Mouse (Mus musculus) intestine, embryonic 16.5 days (tissue): Measurements from ENCODE around the gene Cdkn2a. TPM values are rescaled to one million over a fixed set of nuclear protein-coding genes. Genes with fewer than 3 reads are reported as not detected.

Experiments
- ATAC-seq: fragments of 200-750 bp; cut with Nextera tagmentation; 2 replicates; pipeline ENCODE4 v1.8.0; 2017; ENCODE audit warnings: moderate TSS enrichment, moderate library complexity
- H3K27ac ChIP-seq: fragments of 300-500 bp; sonication (generic); 2 replicates; pipeline ENCODE4 v1.5.1; 2014; ENCODE audit warnings: mild to moderate bottlenecking, low read length
- H3K27me3 ChIP-seq: fragments of 300-500 bp; sonication (generic); replicated peaks from 2 replicates; pipeline ENCODE4 v1.6.1; 2014; ENCODE audit warnings: low read length, control low read depth, mixed read lengths; ENCODE audit not compliant: control insufficient read depth, insufficient read depth
- H3K36me3 ChIP-seq: fragments of 300-500 bp; sonication (generic); 2 replicates; pipeline ENCODE4 v1.6.1; 2014; ENCODE audit warnings: low read length, control low read depth; ENCODE audit not compliant: control insufficient read depth, insufficient read depth
- H3K4me1 ChIP-seq: fragments of 300-500 bp; sonication (generic); 2 replicates; pipeline ENCODE4 v1.6.1; 2014; ENCODE audit warnings: low read length, control low read depth, mixed read lengths; ENCODE audit not compliant: control insufficient read depth, insufficient read depth
- H3K4me2 ChIP-seq: fragments of 300-500 bp; sonication (generic); 2 replicates; pipeline ENCODE4 v1.6.1; 2014; ENCODE audit warnings: low read depth, low read length, control low read depth
- H3K4me3 ChIP-seq: fragments of 300-500 bp; sonication (generic); 2 replicates; pipeline ENCODE4 v1.5.1; 2014; ENCODE audit warnings: mild to moderate bottlenecking, low read length
- H3K9ac ChIP-seq: fragments of 300-500 bp; sonication (generic); 2 replicates; pipeline ENCODE4 v1.6.1; 2014; ENCODE audit warnings: low read depth, low read length
- H3K9me3 ChIP-seq: fragments of 300-500 bp; sonication (generic); 2 replicates; pipeline ENCODE4 v1.6.1; 2016; ENCODE audit warnings: low read length, control low read depth; ENCODE audit not compliant: control insufficient read depth
- WGBS: fragments of 180-500 bp; shearing (Covaris S2); extraction: QIAGEN DNeasy Blood & Tissue Kit; methylation state at CpG from one replicate; pipeline ENCODE4 v1.1.7; 2014; 5-methylcytosine and 5-hydroxymethylcytosine counted together
- polyA plus RNA-seq: library from polyadenylated mRNA; unstranded; fragments of >200 nt; fragmentation: Nextera tagmentation; extraction: Ambion mirVana; gene quantifications from 2 replicates; pipeline ENCODE4 v1.2.1, GENCODE M21; 2015

The Cdkn2a gene
- polyA plus RNA-seq, 1 experiment from 2014 or later = not detected

DNA sequence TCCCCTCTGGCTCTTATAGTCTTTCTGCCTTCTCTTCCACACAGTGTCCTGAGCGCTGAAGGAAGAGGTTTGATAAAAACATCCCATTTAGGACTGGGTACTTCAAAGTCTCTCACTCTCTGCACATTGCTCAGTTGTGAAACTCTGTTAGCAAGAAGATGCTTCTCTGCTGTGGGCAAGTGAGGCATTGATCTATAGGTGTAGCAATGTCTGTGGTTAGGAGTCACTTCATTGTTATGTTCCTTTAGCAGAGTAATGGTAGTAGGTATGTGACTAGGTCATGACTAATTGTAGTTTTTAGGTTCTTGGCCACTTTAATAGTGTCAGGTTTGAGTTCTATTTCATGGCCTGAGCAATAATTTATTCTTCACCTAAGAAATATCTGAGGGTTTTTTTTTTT is 7.7 kb upstream of the Cdkn2a start:
- Histone ChIP-seq H3K9ac (no peak overlapping the region), H3K27ac (no peak overlapping the region), H3K27me3 (peaks cover 61% of the 10 kb centered on the region), H3K4me3 (no peak overlapping the region), H3K9me3 (no peaks in the 10 kb centered on the region), H3K4me2 (no peak overlapping the region), H3K4me1 (peaks cover 2% of the 10 kb centered on the region; the same call in 1 of the 2 replicates), H3K36me3 (no peaks in the 10 kb centered on the region)
- no peak for ATAC-seq
- WGBS = 4% methylated on average over 1 of the region's 1 CpGs

DNA sequence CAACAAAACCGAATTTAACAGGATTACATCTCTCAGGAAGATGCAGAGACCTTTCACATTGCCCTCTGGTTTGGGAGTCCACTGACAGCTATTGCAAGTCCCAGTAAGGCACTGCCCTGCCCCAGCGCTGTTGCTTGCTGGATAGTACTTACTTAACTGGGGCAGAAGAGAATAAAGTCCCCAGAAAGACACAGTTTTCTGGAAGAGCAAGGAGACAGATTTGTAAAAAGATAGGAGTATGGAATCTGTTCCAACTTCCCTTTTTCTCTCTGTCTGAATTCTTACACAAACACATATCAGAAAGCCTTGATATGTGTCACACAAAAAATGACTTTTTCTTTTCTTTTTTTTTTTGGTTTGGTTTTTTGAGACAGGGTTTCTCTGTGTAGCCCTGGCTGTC is 5.3 kb upstream of the Cdkn2a start:
- Histone ChIP-seq H3K4me1 (peaks cover 5% of the 10 kb centered on the region), H3K4me2 (no peak overlapping the region), H3K9ac (no peak overlapping the region), H3K36me3 (no peaks in the 10 kb centered on the region), H3K27ac (no peak overlapping the region), H3K27me3 (peaks cover 63% of the 10 kb centered on the region), H3K4me3 (no peak overlapping the region), H3K9me3 (no peaks in the 10 kb centered on the region)
- ATAC-seq = no peak
- WGBS = 4% methylated on average over 2 of the region's 2 CpGs

DNA sequence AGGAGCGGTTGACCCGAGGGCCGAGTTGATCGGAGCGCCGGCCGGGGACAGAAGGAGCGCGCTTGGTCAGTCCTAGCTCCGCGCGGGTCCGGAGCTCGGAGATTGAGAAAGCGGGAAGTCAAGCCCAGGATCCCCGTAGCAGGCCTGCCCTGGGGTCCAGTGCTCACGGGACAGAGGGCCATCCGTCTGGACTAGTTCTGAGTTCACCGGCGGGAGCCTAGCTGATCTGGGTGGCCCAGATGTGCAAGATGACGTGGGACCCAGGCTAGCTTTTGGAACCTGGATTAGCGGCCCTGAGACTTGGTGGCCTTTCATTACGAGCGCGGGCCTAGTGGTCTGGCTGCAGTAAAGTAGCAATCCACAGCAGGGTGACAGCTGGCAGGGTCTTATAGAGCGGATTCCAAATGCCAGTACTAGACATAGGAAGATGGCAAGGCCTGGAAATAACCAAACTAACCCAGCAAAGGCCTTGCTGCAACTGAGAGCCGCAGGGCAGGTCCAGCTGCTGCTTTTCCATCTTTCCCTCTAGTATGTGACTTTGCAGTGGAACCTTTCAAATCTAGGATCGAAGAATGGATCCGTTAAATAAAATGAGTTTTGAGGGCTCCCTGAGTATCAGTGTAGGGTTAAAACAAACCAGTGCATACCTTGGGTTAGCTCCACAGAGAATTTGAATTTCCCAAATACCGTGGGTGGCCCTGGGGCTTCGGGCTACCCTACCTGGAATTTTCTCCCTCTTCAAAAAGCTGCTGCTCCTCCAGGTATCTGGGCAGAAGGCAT is 1.2 kb upstream of the Cdkn2a start:
- Histone ChIP-seq H3K4me3 (peak overlapping the region; percentile 76), H3K4me2 (peak overlapping the region; percentile 97), H3K27me3 (peaks cover 61% of the 10 kb centered on the region), H3K27ac (no peak overlapping the region), H3K36me3 (no peaks in the 10 kb centered on the region), H3K9ac (peak overlapping the region; percentile 65), H3K4me1 (peaks cover 11% of the 10 kb centered on the region), H3K9me3 (no peaks in the 10 kb centered on the region)
- WGBS = 4% methylated on average over 31 of the region's 31 CpGs
- ATAC-seq = peak; percentile 62

- Histone ChIP-seq H3K27me3 (peaks cover 65% of the 10 kb centered on the region), H3K4me1 (peaks cover 11% of the 10 kb centered on the region), H3K27ac (no peak overlapping the region), H3K9me3 (no peaks in the 10 kb centered on the region), H3K4me2 (peak overlapping the region; percentile 97), H3K36me3 (no peaks in the 10 kb centered on the region), H3K4me3 (peak overlapping the region; percentile 76), H3K9ac (peak overlapping the region; percentile 65; the same call in 1 of the 2 replicates)
- WGBS = 1% methylated on average over 26 of the region's 26 CpGs
- ATAC-seq = peak; percentile 32
These were observed 365 bp downstream of the Cdkn2a start for GRCm38 (mm10) chr4:89294091-89294485.

DNA sequence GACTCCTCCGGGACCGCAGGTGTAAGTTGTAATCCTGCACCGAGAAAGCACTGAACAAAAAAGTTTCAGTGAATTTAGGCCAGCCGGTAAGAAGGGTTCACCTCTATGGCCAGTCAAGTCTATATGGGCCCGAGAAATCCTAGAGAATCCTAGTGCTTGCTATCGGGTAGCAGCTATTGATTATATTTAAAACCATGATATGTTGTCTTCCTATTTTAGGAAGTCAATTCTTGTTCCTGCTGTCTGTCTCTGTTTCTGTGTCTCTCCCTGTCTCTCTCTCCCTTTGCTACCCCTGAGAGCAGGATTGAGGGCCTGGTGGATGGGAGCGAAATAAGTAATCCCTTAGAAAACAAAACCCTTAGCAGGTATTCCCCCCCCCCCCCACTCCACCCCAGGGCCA is 937 bp downstream of the Cdkn2a start:
- Histone ChIP-seq H3K27me3 (peaks cover 71% of the 10 kb centered on the region), H3K4me2 (no peak overlapping the region), H3K4me1 (peaks cover 11% of the 10 kb centered on the region), H3K36me3 (no peaks in the 10 kb centered on the region), H3K27ac (no peak overlapping the region), H3K9ac (no peak overlapping the region), H3K9me3 (no peaks in the 10 kb centered on the region), H3K4me3 (no peak overlapping the region)
- 13% methylated on average over 7 of the region's 7 CpGs for WGBS
- ATAC-seq = no peak

DNA sequence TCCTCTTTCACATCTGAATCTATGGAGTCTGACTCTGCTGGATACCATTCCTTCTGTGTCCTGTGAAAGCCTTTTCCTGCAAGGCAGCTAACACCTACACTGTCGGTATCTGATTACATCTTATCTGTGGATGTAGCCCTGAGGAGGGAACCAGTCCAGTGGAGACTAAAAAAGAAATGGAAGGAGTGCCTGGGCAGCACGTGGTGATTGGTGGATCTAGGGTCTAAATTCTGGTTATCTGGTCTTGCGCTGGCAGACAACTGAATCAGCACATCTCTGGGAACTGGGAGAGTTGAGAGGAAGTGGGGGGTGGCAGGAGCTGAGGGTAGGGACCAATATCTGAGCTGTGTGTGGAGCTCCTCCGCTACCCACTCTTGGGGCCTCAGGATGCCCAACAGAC is 5.4 kb downstream of the Cdkn2a start:
- Histone ChIP-seq H3K27me3 (peaks cover 60% of the 10 kb centered on the region), H3K36me3 (no peaks in the 10 kb centered on the region), H3K4me1 (peaks cover under 1% of the 10 kb centered on the region; the same call in 1 of the 2 replicates), H3K4me3 (no peak overlapping the region), H3K4me2 (no peak overlapping the region), H3K9me3 (no peaks in the 10 kb centered on the region), H3K9ac (no peak overlapping the region), H3K27ac (no peak overlapping the region)
- no peak for ATAC-seq
- 4% methylated on average over 4 of the region's 4 CpGs for WGBS

DNA sequence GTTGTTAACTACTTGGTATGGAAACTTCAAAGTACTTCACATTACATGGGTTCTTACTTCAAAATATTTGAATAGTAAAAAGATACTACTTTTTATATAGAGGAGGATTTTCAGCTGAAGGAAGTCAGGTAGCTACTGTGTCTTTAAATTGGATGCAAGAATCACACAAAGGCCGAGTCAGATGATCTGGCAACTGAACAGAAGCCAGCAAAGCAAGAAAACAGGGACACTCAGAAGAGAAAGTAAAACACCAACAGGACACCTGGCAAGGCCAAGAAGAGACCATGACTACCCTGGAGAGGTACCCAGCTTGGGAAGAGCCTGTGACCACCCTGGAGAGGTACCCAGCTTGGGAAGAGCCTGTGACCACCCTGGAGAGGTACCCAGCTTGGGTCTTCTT is 7.9 kb downstream of the Cdkn2a start:
- peaks cover 62% of the 10 kb centered on the region for H3K27me3 ChIP-seq
- H3K36me3 ChIP-seq = no peaks in the 10 kb centered on the region
- no peak overlapping the region for H3K9ac ChIP-seq
- H3K9me3 ChIP-seq = no peaks in the 10 kb centered on the region
- no peak for ATAC-seq
- no peak overlapping the region for H3K27ac ChIP-seq
- WGBS = 0% methylated on average over 1 of the region's 1 CpGs
- H3K4me2 ChIP-seq = no peak overlapping the region
- no peak overlapping the region for H3K4me3 ChIP-seq
- 0 out of 2 replicates have a peak, but pooled peaks cover 5% of the 10 kb centered on the region for H3K4me1 ChIP-seq

DNA sequence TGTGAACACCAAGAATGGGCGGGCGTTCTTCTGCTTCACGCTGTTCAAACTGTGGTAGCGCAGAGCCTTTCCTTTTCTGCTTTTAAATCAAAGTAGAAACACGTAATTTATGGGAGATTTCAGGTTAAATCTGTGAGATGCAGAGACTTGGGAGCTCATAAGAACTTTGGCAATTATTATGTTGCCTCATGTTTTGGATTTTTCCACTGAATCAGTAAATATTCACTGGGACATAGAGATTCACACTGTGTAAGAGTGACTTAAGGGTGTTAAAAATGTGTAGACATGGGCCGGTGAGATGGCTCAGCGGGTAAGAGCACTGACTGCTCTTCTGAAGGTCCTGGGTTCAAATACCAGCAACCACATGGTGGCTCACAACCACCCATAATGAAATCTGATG is 8.8 kb downstream of the Cdkn2a start:
- H3K27ac ChIP-seq = no peak overlapping the region
- H3K27me3 ChIP-seq = peaks cover 59% of the 10 kb centered on the region
- 38% methylated on average over 7 of the region's 7 CpGs for WGBS
- 0 out of 2 replicates have a peak, but pooled peaks cover 5% of the 10 kb centered on the region for H3K4me1 ChIP-seq
- H3K36me3 ChIP-seq = no peaks in the 10 kb centered on the region
- H3K4me3 ChIP-seq = no peak overlapping the region
- ATAC-seq = no peak
- no peak overlapping the region for H3K4me2 ChIP-seq
- H3K9me3 ChIP-seq = no peaks in the 10 kb centered on the region
- no peak overlapping the region for H3K9ac ChIP-seq

- Histone ChIP-seq H3K4me3 (no peak overlapping the region), H3K27ac (no peak overlapping the region), H3K9ac (no peak overlapping the region), H3K4me2 (no peak overlapping the region), H3K4me1 (0 out of 2 replicates have a peak, but pooled peaks cover 5% of the 10 kb centered on the region), H3K9me3 (no peaks in the 10 kb centered on the region), H3K36me3 (no peaks in the 10 kb centered on the region), H3K27me3 (peaks cover 53% of the 10 kb centered on the region)
- 2% methylated on average over 12 of the region's 12 CpGs for WGBS
- no peak for ATAC-seq
These were observed 11.8 kb downstream of the Cdkn2a start for GRCm38 (mm10) chr4:89282661-89283060.
